Mouse (Mus musculus) heart, embryonic 14.5 days (tissue): ENCODE data around the gene Gm43517. TPM values are rescaled to one million over a fixed set of nuclear protein-coding genes. Genes with fewer than 3 reads are reported as not detected.

Source experiments
- polyA plus RNA-seq: library from polyadenylated mRNA; unstranded; fragments of >200 nt; fragmentation: Nextera tagmentation; extraction: Ambion mirVana; gene quantifications from 2 replicates; pipeline ENCODE4 v1.2.1, GENCODE M21; 2014

Gm43517 gene
- polyA plus RNA-seq, 1 experiment from 2014 or later: not detected

Other genes with a start within 250 kb of the Gm43517 start
- gene Foxg1, start 2.5 kb upstream of the Gm43517 start, polyA plus RNA-seq: not detected in 2 replicates